Mouse (Mus musculus): ENCODE measurements around the gene Gls2. TPM values are rescaled to one million over a fixed set of nuclear protein-coding genes. Genes with fewer than 3 reads are reported as not detected.
"Not testable (repeated sequence)": the region's sequence is repeated elsewhere in the genome, so short reads cannot be mapped to it uniquely, and the experiment has no call there.

Gls2 gene
- total RNA-seq, 1 experiment from 2014 or later, result 0.79 TPM

DNA sequence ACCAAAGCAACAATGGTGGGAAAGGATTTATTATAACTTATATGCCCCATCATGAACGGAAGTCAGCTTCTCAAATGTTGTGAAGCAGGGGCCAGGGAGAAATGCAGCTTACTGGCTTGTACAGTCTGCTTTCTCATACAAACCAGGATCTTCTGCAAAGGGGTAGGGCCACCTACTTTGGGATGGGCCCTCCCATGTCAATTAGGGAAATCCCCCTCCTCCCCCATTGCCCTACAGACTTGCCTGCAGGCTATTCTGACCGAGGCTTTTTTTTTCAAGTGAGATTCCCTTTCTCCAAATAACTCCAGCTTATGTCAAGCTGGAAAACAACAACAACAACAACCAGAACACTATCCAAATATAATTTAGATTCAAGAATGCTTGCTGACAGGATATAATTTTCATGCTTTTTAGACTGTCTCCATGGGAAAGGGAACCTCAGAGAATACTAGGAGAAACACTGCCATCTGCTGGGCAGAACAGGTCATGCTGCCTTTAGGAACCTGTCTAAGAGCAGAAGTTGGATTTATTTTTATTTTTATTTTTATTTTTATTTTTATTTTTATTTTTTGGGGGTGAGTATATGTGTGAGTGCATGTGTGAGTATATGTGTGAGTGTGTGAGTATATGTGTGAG, 5.9 kb upstream of the Gls2 start:
- ATAC-seq (replicated peaks in 1 of 2; ENCODE audit: insufficient read depth in 1 of 2, low FRiP score in 2 of 2, low TSS enrichment in 1 of 2, low read depth in 1 of 2, poor library complexity in 2 of 2, severe bottlenecking in 2 of 2), result peak in 1 of 2 experiments; percentile 69; a peak in 1 of 4 replicates

DNA sequence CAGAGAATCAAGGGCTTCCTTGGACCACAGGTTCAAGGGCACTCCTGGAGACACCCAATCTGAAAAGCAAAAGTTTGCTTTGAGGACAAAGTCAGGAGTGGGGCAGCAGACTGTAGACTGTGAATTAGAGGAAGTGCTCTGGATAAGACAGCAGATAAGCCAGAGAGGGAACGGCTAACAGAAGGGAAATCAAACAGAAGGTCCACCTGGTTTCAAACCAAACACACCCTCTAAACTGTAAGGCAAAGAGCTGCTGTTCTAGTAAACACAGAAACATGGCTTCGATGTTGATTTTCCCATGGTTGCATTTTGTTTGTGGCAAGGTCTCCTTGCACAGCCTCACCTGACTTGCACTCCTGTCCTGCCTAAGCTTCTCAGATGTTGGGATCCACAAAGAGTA, 2.8 kb upstream of the Gls2 start:
- no peak for ATAC-seq (replicated peaks in 1 of 2; ENCODE audit: insufficient read depth in 1 of 2, low FRiP score in 2 of 2, low TSS enrichment in 1 of 2, low read depth in 1 of 2, poor library complexity in 2 of 2, severe bottlenecking in 2 of 2)

DNA sequence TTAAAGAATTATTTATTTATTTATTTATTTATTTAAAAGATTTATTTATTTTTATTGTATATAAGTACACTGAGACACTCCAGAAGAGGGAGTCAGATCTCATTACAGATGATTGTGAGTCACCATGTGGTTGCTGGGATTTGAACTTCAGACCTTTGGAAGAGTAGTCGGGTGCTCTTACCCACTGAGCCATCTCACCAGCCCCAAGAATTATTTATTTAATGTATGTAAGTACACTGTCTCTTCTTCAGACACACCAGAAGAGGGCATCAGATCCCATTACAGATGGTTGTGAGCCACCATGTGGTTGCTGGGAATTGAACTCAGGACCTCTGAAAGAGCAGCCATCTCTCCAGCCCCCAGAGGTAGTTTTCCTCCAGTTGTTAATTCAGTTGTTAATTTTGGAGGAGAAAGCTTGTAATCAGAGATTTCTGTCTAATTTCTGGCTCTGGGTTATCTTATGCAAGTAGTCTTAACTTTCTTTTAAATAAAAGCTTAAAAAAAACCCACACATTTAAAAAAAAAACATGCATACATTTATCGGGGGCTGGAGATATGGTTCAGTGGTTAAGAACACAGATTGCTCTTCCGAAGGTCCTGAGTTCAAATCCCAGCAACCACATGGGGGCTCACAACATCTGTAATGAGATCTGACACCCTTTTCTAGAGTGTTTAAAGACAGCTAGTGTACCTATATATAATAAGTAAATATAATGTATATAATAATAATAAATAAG, 2.1 kb upstream of the Gls2 start:
- ATAC-seq (replicated peaks in 1 of 2; ENCODE audit: insufficient read depth in 1 of 2, low FRiP score in 2 of 2, low TSS enrichment in 1 of 2, low read depth in 1 of 2, poor library complexity in 2 of 2, severe bottlenecking in 2 of 2), result not testable (repeated sequence)

DNA sequence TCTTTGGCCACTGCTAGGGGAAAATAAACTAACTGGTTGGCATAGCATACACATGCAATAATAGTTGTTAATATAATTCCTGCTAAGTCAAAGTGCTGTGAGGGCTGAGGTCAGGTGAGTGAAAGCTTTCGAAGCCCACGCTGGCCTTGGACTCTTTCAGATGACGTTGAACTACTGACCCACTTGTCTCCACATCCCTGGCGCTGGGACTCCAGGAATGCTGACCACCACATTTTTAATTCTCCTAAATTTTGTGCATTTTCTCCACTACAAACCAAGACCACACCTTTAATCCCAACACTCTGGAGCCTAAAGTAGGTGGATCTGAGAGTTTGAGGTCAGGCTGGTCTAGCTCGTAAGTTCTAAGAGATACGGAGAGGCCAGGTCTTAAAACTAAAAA, 1.1 kb upstream of the Gls2 start:
- ATAC-seq (replicated peaks in 1 of 2; ENCODE audit: insufficient read depth in 1 of 2, low FRiP score in 2 of 2, low TSS enrichment in 1 of 2, low read depth in 1 of 2, poor library complexity in 2 of 2, severe bottlenecking in 2 of 2), result no peak

DNA sequence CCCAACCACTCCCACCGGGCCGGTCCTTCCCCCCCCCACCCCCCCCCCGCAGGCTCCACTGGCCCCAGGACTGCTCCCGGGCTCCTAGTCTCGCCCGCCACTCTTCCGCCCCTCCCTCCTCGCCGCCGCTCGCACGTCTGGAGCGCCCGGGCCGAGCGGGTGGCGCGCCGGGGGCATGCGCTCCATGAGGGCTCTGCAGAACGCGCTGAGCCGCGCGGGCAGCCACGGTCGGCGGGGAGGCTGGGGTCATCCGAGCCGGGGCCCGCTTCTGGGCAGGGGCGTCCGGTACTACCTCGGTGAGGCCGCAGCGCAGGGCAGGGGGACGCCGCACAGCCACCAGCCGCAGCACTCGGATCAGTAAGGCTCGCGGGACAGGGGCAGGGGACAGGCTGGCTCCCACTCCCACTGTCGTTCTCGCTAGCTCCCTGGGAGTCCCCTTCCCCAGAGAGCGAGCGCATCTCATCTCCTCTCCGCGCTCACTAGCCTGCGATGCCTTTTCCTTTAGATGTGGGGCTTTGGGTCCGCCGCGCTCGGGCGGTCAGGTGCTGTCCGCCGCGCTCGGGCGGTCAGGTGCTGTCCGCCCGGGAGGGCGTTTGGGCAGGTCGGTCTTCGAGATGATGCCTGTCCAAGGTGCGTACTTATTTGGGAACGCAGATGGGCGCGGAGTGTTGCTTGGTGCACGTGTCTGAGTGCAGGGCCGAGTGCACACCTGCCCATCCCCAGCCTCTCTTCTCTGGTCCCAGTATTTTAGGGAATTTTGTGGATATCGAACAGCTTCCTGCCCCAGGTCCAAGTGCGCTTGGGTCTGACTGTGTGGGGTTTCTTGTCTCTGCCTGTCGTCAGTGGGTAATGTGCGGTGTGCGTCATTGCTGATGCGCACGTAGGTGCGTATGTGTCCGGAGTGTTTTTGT, 549 bp downstream of the Gls2 start:
- ATAC-seq (replicated peaks in 1 of 2; ENCODE audit: insufficient read depth in 1 of 2, low FRiP score in 2 of 2, low TSS enrichment in 1 of 2, low read depth in 1 of 2, poor library complexity in 2 of 2, severe bottlenecking in 2 of 2), result peak; percentile 17 to 18; a peak in 3 of 4 replicates

DNA sequence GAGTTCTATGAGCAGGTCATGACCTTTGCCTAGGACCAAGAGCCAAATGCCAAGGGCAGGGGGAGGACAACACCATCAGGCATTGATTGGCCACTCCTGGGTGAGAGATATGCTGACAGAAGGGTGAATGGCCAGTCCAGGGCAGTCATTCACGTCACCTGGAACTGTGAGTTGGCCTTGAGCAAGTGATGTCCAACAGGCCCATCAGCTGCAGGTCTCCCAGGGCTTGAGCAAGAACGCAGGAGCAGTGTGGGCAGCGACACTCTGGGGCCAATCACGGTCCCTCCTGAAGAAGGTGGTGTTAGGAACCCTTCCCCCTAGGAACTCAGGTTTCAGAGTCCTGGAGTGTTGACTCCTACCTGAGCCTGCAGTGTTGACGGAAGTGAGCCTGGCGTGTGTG, 7.6 kb downstream of the Gls2 start:
- ATAC-seq (replicated peaks in 1 of 2; ENCODE audit: insufficient read depth in 1 of 2, low FRiP score in 2 of 2, low TSS enrichment in 1 of 2, low read depth in 1 of 2, poor library complexity in 2 of 2, severe bottlenecking in 2 of 2), result no peak

DNA sequence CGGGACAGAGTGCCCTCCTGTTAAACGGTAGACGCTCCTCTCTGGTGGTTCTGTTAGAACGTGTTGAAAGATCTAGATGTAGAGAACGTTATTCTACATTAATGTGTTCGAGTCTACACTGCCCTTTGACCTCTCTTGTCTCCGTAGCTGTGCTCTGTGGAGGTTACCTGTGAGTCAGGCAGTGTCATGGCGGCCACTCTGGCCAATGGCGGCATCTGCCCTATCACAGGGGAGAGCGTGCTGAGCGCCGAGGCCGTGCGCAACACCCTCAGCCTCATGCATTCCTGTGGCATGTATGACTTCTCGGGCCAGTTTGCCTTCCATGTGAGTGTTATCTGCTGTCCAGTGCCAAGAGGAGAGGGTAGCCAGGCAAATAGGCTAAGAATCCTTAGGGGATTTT, 10.7 kb downstream of the Gls2 start:
- ATAC-seq (replicated peaks in 1 of 2; ENCODE audit: insufficient read depth in 1 of 2, low FRiP score in 2 of 2, low TSS enrichment in 1 of 2, low read depth in 1 of 2, poor library complexity in 2 of 2, severe bottlenecking in 2 of 2), result no peak

DNA sequence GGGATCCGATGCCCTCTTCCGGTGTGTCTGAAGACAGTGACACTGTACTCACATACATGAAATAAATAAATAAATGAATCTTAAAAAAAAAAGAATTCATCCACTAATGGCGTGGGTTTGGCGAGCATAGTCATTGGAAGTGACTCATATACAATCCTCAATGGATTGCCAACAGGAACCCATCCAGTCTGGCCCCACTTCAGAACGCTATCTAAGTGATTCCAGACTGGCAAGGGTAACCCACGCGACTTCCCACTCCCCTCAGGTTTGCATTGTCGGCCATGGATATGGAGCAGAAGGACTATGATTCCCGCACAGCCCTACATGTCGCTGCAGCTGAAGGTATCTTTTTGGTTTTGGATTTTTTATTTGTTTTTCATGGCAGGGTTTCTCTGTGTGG, 14.1 kb downstream of the Gls2 start:
- no peak for ATAC-seq (replicated peaks in 1 of 2; ENCODE audit: insufficient read depth in 1 of 2, low FRiP score in 2 of 2, low TSS enrichment in 1 of 2, low read depth in 1 of 2, poor library complexity in 2 of 2, severe bottlenecking in 2 of 2)

DNA sequence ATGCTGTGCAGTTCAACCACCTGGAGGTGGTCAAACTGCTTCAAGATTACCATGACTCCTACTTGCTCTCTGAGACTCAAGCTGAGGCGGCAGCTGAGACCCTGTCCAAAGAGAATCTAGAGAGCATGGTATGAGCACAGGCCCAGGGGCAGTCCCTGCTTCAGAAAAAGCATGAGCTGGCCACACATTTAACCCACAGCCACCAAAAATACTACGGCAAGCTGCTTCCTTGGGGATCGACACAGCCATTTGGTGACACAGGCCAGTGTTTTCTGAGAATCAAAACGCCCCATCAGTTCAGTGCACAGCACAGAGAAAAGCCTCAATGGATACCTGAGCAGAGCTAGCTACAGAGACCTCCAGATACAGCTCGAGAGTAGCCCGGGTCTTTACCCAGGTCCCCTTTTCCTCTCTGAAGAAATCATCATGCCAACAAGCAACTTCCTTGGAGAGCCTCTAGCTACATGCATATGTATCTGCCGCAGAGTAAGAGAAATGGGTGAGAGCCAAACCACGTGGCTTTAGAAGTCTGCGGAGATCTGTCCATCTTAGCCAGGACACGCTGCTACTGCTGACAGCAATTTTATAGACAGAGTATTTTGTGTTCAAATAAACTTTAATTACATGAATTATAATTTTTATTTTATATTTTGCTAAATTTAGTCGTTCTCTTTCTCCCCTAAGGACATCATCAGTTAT, 15.2 kb downstream of the Gls2 start:
- ATAC-seq (replicated peaks in 1 of 2; ENCODE audit: insufficient read depth in 1 of 2, low FRiP score in 2 of 2, low TSS enrichment in 1 of 2, low read depth in 1 of 2, poor library complexity in 2 of 2, severe bottlenecking in 2 of 2), result no peak

DNA sequence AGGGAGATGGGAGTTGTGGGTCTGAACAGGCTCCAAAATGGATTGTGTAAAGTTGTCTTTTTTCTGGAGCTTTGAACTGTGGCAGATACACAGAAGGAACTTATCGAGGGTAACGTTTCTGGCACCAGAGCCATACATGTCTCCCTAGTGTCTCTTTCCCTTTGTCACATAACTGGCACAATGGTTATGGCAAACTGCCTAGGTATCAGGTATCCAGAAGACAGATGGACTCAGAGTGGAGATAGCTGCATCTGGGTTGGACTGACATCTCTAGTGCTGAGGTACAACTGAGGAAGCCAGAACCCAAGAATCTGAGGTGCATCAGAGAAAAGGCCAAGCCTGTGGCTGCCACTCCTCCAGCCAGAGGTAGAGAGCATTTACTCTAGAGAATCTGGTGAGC, 15.9 kb downstream of the Gls2 start:
- ATAC-seq (replicated peaks in 1 of 2; ENCODE audit: insufficient read depth in 1 of 2, low FRiP score in 2 of 2, low TSS enrichment in 1 of 2, low read depth in 1 of 2, poor library complexity in 2 of 2, severe bottlenecking in 2 of 2), result no peak

DNA sequence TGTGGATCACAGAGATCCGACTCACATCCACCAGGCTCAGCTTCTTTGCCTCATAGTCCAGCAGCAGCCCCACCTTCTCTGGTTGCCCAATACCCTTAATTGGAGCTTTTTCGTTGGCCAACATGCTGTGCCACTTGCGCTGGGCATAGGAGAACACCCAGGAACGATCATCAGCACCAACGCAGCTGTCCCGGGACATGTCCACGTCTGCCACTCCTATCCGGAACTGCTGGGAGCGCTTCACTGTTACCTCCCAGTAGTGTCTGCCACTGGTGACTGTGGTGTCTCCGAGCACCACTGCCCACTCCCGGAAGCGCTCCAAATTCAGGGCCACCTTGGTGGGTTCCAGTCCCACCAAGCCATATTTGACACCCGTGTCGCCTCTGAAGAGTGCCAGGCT, 16.7 kb downstream of the Gls2 start:
- peak in 1 of 2 experiments; percentile 15; a peak in 1 of 4 replicates for ATAC-seq (replicated peaks in 1 of 2; ENCODE audit: insufficient read depth in 1 of 2, low FRiP score in 2 of 2, low TSS enrichment in 1 of 2, low read depth in 1 of 2, poor library complexity in 2 of 2, severe bottlenecking in 2 of 2)

DNA sequence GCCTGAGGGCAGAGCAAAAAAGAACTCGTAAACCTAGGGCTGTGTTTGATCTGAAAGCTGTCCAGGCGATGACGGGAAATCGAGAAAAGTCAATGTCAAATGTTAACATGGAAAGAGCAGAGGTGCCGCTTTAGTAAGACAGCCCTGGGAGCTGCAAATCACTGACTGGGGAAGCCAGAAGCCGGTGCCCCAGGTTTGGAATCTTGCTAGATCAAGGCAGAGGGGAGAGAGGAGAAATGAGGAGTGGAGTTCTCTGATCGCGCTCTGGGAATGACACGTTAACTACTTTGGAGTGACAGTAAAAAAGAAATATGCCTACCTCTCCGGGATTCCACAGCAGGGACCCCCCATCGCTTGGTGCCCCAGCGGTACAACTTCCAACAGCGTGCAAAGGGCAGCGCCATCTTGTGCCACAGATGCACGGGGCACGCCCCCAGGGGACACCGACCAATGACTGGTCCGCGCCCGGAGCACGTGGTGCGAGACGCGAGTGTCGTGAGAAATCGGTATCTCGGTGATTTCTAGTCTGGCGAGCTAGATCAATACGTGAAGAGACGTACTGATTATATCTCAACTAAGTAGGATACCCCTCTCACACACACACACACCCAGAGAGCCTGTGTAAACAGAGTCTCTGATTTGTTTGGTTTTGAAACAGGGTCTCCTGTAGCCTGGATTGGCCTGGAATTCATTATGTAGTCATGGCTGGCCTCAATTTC, 17.3 kb downstream of the Gls2 start, which contains the start of gene Spryd4:
Gene Spryd4, minus strand, starts transcription at position 418 of the 719 bp plus-strand sequence.
- ATAC-seq (replicated peaks in 1 of 2; ENCODE audit: insufficient read depth in 1 of 2, low FRiP score in 2 of 2, low TSS enrichment in 1 of 2, low read depth in 1 of 2, poor library complexity in 2 of 2, severe bottlenecking in 2 of 2), result peak; percentile 93

DNA sequence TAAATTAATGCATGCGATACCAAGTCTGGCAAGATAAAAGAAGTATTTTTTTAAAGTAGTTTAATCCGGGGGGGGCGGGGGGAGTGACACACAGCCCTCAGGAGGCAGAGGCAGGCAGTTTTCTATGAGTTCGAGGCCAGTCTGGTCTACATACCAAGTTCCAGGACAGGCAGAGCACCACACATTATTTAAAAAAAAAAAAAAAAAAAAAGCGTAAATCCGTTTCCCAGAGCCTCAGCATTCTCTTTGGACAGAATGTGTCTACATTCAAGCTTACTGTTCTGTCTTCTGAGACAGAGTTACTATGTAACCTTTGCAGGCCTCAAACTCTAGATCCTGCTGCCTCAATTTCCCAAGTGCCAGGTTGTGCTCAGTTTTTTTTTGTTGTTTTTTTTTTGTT, 17.9 kb downstream of the Gls2 start:
- no peak for ATAC-seq (replicated peaks in 1 of 2; ENCODE audit: insufficient read depth in 1 of 2, low FRiP score in 2 of 2, low TSS enrichment in 1 of 2, low read depth in 1 of 2, poor library complexity in 2 of 2, severe bottlenecking in 2 of 2)

DNA sequence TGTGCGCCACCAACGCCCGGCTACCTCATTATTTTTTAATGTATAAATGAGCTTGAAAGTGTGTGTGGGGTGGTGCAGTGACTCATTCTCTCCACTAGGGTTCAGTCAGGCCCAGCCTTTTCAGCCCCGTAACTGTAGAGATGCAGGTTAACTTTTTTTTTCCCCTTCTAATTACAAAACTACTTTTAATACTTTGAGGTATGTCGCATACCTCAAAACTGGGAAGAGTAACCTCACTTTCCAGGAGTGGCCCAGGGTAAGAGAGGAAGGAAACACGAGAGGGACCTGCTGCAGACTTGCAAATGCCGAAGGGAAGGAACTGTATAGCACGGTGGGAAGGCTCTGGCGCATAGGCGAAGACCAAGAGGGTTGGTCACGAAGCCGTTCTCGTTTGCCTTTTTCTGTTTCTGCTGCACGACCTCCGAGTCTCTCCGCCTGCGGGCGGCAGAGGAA, 18.6 kb downstream of the Gls2 start:
- peak; percentile 62 to 75 for ATAC-seq (replicated peaks in 1 of 2; ENCODE audit: insufficient read depth in 1 of 2, low FRiP score in 2 of 2, low TSS enrichment in 1 of 2, low read depth in 1 of 2, poor library complexity in 2 of 2, severe bottlenecking in 2 of 2)

DNA sequence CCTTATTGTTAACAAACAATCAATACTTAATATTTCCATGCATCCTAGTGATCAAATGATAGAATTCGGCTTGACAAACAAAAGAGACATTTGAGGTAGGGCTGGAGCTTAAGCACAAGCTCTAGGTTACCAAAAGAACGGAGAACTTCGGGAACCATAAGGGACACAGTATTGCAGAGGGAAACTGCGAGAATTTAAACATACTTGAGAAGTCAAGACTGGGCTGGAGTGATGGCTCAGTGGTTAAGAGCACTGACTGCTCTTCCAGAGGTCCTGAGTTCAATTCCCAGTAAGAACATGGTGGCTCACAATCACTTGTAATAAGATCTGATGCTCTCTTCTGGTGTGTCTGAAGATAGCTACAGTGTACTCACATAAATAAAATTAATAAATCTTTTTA, 19.9 kb downstream of the Gls2 start:
- not testable (repeated sequence) for ATAC-seq (replicated peaks in 1 of 2; ENCODE audit: insufficient read depth in 1 of 2, low FRiP score in 2 of 2, low TSS enrichment in 1 of 2, low read depth in 1 of 2, poor library complexity in 2 of 2, severe bottlenecking in 2 of 2)

DNA sequence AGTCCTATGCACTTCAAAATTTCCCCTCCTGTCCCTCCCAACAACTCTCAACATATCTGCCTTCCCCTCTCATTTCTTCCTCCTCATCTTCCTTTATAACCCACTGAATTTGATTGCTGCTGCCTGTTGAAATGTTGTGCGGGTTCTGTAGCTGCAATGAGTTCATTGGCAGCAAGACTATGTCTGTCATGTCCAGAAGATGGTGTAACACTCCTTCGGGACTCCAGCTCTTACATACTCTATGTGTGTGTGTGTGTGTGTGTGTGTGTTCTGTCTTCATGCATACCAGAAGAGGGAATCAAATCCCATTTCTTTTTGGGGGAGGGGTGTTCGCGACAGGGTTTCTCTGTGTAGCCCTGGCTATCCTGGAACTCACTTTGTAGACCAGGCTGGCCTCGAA, 20.7 kb downstream of the Gls2 start:
- ATAC-seq (replicated peaks in 1 of 2; ENCODE audit: insufficient read depth in 1 of 2, low FRiP score in 2 of 2, low TSS enrichment in 1 of 2, low read depth in 1 of 2, poor library complexity in 2 of 2, severe bottlenecking in 2 of 2), result no peak
